Mouse (Mus musculus): ENCODE measurements around the gene Slc39a7. TPM values are rescaled to one million over a fixed set of nuclear protein-coding genes. Genes with fewer than 3 reads are reported as not detected.

Gene Slc39a7
- polyA plus RNA-seq, 2 experiments, result 132 to 197 TPM

GRCm38 (mm10) chr17:33979512-33980050 is 51.9 kb downstream of the Slc39a7 start:
- 61% methylated on average over 6 of the region's 6 CpGs for WGBS
- H3K4me2 ChIP-seq (replicated peaks; ENCODE audit: low read depth, low read length, severe bottlenecking), result no peak overlapping the region
- no peak overlapping the region for H3K4me3 ChIP-seq (replicated peaks; ENCODE audit: low read length)
- no peak for DNase-seq (ENCODE audit: low spot score)
- no peak overlapping the region for H3K9ac ChIP-seq (ENCODE audit: low read depth, low read length, severe bottlenecking)
- H3K27me3 ChIP-seq (ENCODE audit: control insufficient read depth, insufficient read depth, low read length), result peaks cover 29% of the 10 kb centered on the region
- no peak for TF ChIP-seq POLR2A (IDR thresholded peaks at IDR 0.05; ENCODE audit: borderline replicate concordance, extremely low read depth, insufficient read depth, insufficient read length)
- no peaks in the 10 kb centered on the region for H3K9me3 ChIP-seq (ENCODE audit: control insufficient read depth, low read length)
- no peak for ATAC-seq (ENCODE audit: low FRiP score, low read depth)
- H3K36me3 ChIP-seq (ENCODE audit: control insufficient read depth, insufficient read depth, low read length), result no peaks in the 10 kb centered on the region
- H3K4me1 ChIP-seq (ENCODE audit: control insufficient read depth, insufficient read depth, low read length), result no peaks in the 10 kb centered on the region
- H3K27ac ChIP-seq (replicated peaks; ENCODE audit: low read depth, low read length), result no peak overlapping the region

DNA sequence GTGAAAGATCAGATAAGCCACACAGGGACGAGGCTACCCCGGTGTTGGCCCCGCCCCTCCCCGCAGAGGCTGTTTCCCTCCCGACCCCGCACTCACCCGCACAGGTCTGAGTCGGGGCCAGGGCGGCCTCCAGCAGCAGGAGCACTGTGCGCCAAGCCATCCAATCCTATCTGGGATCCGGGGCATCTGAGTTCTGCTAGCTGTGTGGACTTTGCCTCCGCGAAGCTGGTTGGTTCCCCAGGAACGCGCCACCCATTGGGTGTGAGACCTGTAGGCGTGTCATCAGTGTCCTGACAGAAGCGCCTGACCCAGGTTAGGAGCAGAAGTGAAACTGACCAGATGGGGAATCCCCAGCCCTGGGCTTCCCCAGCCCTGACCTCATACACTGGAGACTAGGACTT is 52.9 kb downstream of the Slc39a7 start:
- Histone ChIP-seq H3K9ac (ENCODE audit: low read depth, low read length, severe bottlenecking) (peak overlapping the region; percentile 34; the same call in 1 of the 2 replicates), H3K4me2 (replicated peaks; ENCODE audit: low read depth, low read length, severe bottlenecking) (peak overlapping the region; percentile 49), H3K4me3 (replicated peaks; ENCODE audit: low read length) (peak overlapping the region; percentile 27), H3K4me1 (ENCODE audit: control insufficient read depth, insufficient read depth, low read length) (no peaks in the 10 kb centered on the region), H3K36me3 (ENCODE audit: control insufficient read depth, insufficient read depth, low read length) (no peaks in the 10 kb centered on the region), H3K9me3 (ENCODE audit: control insufficient read depth, low read length) (no peaks in the 10 kb centered on the region), H3K27ac (replicated peaks; ENCODE audit: low read depth, low read length) (no peak overlapping the region), H3K27me3 (ENCODE audit: control insufficient read depth, insufficient read depth, low read length) (peaks cover 29% of the 10 kb centered on the region)
- no peak for TF ChIP-seq POLR2A (IDR thresholded peaks at IDR 0.05; ENCODE audit: borderline replicate concordance, extremely low read depth, insufficient read depth, insufficient read length)
- ATAC-seq (ENCODE audit: low FRiP score, low read depth) (no peak), DNase-seq (ENCODE audit: low spot score) (no peak)
- WGBS, result 10% methylated on average over 15 of the region's 17 CpGs

MicroRNAs within 50 kb of the gene (microRNA counts, 519-probe panel; counts per million panel counts)
- microRNA mmu-miR-219, result not detected

Small RNA genes within 50 kb of the gene (microRNA-seq; reads per million reads assigned to microRNA genes)
- gene Mir219a-1, result 0.69 reads per million
- gene Mir219c, result not detected

Other genes starting within 250 kb of the Slc39a7 start
Only the 30 nearest of the 33 such genes appear.
- gene Rps28, start 207.1 kb downstream of the Slc39a7 start, polyA plus RNA-seq (2012; rRNA removed), result 1,470 and 1,488 TPM in 2 replicates
- gene Rps28, start 207.1 kb downstream of the Slc39a7 start, polyA plus RNA-seq (2014; fragmentation: Nextera tagmentation; extraction: Ambion mirVana), result 1,253 and 1,319 TPM in 2 replicates
- gene Ndufa7, start 207.1 kb downstream of the Slc39a7 start, polyA plus RNA-seq (2012; rRNA removed), result 302 and 363 TPM in 2 replicates
- gene Ndufa7, start 207.1 kb downstream of the Slc39a7 start, polyA plus RNA-seq (2014; fragmentation: Nextera tagmentation; extraction: Ambion mirVana), result 505 and 530 TPM in 2 replicates
- gene Cd320, start 188.6 kb downstream of the Slc39a7 start, polyA plus RNA-seq (2012; rRNA removed), result 42.9 and 45.9 TPM in 2 replicates
- 57.9 and 59.4 TPM in 2 replicates for gene Cd320, start 188.6 kb downstream of the Slc39a7 start, polyA plus RNA-seq (2014; fragmentation: Nextera tagmentation; extraction: Ambion mirVana)
- not detected in 2 replicates for gene Gm7029, start 157.8 kb downstream of the Slc39a7 start, polyA plus RNA-seq (2012; rRNA removed)
- gene Gm7029, start 157.8 kb downstream of the Slc39a7 start, polyA plus RNA-seq (2014; fragmentation: Nextera tagmentation; extraction: Ambion mirVana), result not detected in 2 replicates
- gene Kifc1, start 141.0 kb downstream of the Slc39a7 start, polyA plus RNA-seq (2012; rRNA removed), result 58.8 and 60.6 TPM in 2 replicates
- gene Kifc1, start 141.0 kb downstream of the Slc39a7 start, polyA plus RNA-seq (2014; fragmentation: Nextera tagmentation; extraction: Ambion mirVana), result 6.2 and 6.7 TPM in 2 replicates
- gene Platr17, start 126.5 kb downstream of the Slc39a7 start, polyA plus RNA-seq (2012; rRNA removed), result 0.34 and 0.49 TPM in 2 replicates
- gene Platr17, start 126.5 kb downstream of the Slc39a7 start, polyA plus RNA-seq (2014; fragmentation: Nextera tagmentation; extraction: Ambion mirVana), result 0.32 and 0.40 TPM in 2 replicates
- 46.1 and 53.6 TPM in 2 replicates for gene Daxx, start 122.3 kb downstream of the Slc39a7 start, polyA plus RNA-seq (2012; rRNA removed)
- 40.5 and 44.1 TPM in 2 replicates for gene Daxx, start 122.3 kb downstream of the Slc39a7 start, polyA plus RNA-seq (2014; fragmentation: Nextera tagmentation; extraction: Ambion mirVana)
- gene Tapbp, start 115.8 kb downstream of the Slc39a7 start, polyA plus RNA-seq (2012; rRNA removed), result 18.7 and 23.8 TPM in 2 replicates
- gene Tapbp, start 115.8 kb downstream of the Slc39a7 start, polyA plus RNA-seq (2014; fragmentation: Nextera tagmentation; extraction: Ambion mirVana), result 28.9 and 30.5 TPM in 2 replicates
- 27.9 and 34.0 TPM in 2 replicates for gene Zbtb22, start 115.8 kb downstream of the Slc39a7 start, polyA plus RNA-seq (2012; rRNA removed)
- gene Zbtb22, start 115.8 kb downstream of the Slc39a7 start, polyA plus RNA-seq (2014; fragmentation: Nextera tagmentation; extraction: Ambion mirVana), result 10.1 and 10.8 TPM in 2 replicates
- 193 and 265 TPM in 2 replicates for gene Rgl2, start 102.1 kb downstream of the Slc39a7 start, polyA plus RNA-seq (2012; rRNA removed)
- gene Rgl2, start 102.1 kb downstream of the Slc39a7 start, polyA plus RNA-seq (2014; fragmentation: Nextera tagmentation; extraction: Ambion mirVana), result 48.7 and 51.8 TPM in 2 replicates
- 53.6 and 104 TPM in 2 replicates for gene Pfdn6, start 91.3 kb downstream of the Slc39a7 start, polyA plus RNA-seq (2012; rRNA removed)
- gene Pfdn6, start 91.3 kb downstream of the Slc39a7 start, polyA plus RNA-seq (2014; fragmentation: Nextera tagmentation; extraction: Ambion mirVana), result 135 and 142 TPM in 2 replicates
- 30.5 and 30.9 TPM in 2 replicates for gene Wdr46, start 91.0 kb downstream of the Slc39a7 start, polyA plus RNA-seq (2012; rRNA removed)
- 21.6 and 25.0 TPM in 2 replicates for gene Wdr46, start 91.0 kb downstream of the Slc39a7 start, polyA plus RNA-seq (2014; fragmentation: Nextera tagmentation; extraction: Ambion mirVana)
- gene B3galt4, start 80.2 kb downstream of the Slc39a7 start, polyA plus RNA-seq (2012; rRNA removed), result 7.7 and 9.3 TPM in 2 replicates
- gene B3galt4, start 80.2 kb downstream of the Slc39a7 start, polyA plus RNA-seq (2014; fragmentation: Nextera tagmentation; extraction: Ambion mirVana), result 4.0 and 6.6 TPM in 2 replicates
- 48.8 and 62.7 TPM in 2 replicates for gene Vps52, start 75.9 kb downstream of the Slc39a7 start, polyA plus RNA-seq (2012; rRNA removed)
- gene Vps52, start 75.9 kb downstream of the Slc39a7 start, polyA plus RNA-seq (2014; fragmentation: Nextera tagmentation; extraction: Ambion mirVana), result 38.6 and 43.4 TPM in 2 replicates
- 1,284 and 1,402 TPM in 2 replicates for gene Rps18, start 75.7 kb downstream of the Slc39a7 start, polyA plus RNA-seq (2012; rRNA removed)
- 2,129 and 2,245 TPM in 2 replicates for gene Rps18, start 75.7 kb downstream of the Slc39a7 start, polyA plus RNA-seq (2014; fragmentation: Nextera tagmentation; extraction: Ambion mirVana)
- gene H2-K1, start 31.3 kb downstream of the Slc39a7 start, polyA plus RNA-seq (2012; rRNA removed), result 27.0 and 31.5 TPM in 2 replicates
- gene H2-K1, start 31.3 kb downstream of the Slc39a7 start, polyA plus RNA-seq (2014; fragmentation: Nextera tagmentation; extraction: Ambion mirVana), result 17.7 and 25.5 TPM in 2 replicates
- gene Ring1, start 7.0 kb downstream of the Slc39a7 start, polyA plus RNA-seq (2012; rRNA removed), result 54.0 and 81.7 TPM in 2 replicates
- gene Ring1, start 7.0 kb downstream of the Slc39a7 start, polyA plus RNA-seq (2014; fragmentation: Nextera tagmentation; extraction: Ambion mirVana), result 7.0 and 8.4 TPM in 2 replicates
- gene H2-Ke6, start 3.6 kb downstream of the Slc39a7 start, polyA plus RNA-seq (2012; rRNA removed), result 104 and 109 TPM in 2 replicates
- gene H2-Ke6, start 3.6 kb downstream of the Slc39a7 start, polyA plus RNA-seq (2014; fragmentation: Nextera tagmentation; extraction: Ambion mirVana), result 46.4 and 48.1 TPM in 2 replicates
- 83.2 and 98.9 TPM in 2 replicates for gene Rxrb, start 130 bp upstream of the Slc39a7 start, polyA plus RNA-seq (2012; rRNA removed)
- 29.2 and 33.6 TPM in 2 replicates for gene Rxrb, start 130 bp upstream of the Slc39a7 start, polyA plus RNA-seq (2014; fragmentation: Nextera tagmentation; extraction: Ambion mirVana)
- gene Col11a2, start 7.8 kb upstream of the Slc39a7 start, polyA plus RNA-seq (2012; rRNA removed), result 201 and 242 TPM in 2 replicates
- gene Col11a2, start 7.8 kb upstream of the Slc39a7 start, polyA plus RNA-seq (2014; fragmentation: Nextera tagmentation; extraction: Ambion mirVana), result 71.6 and 72.1 TPM in 2 replicates
- gene H2-Oa, start 60.7 kb upstream of the Slc39a7 start, polyA plus RNA-seq (2012; rRNA removed), result 1.0 and 1.7 TPM in 2 replicates
- 0.70 and 0.85 TPM in 2 replicates for gene H2-Oa, start 60.7 kb upstream of the Slc39a7 start, polyA plus RNA-seq (2014; fragmentation: Nextera tagmentation; extraction: Ambion mirVana)
- gene H2-DMa, start 87.9 kb upstream of the Slc39a7 start, polyA plus RNA-seq (2012; rRNA removed), result 13.1 and 20.2 TPM in 2 replicates
- gene H2-DMa, start 87.9 kb upstream of the Slc39a7 start, polyA plus RNA-seq (2014; fragmentation: Nextera tagmentation; extraction: Ambion mirVana), result 16.8 and 19.0 TPM in 2 replicates
- gene Brd2, start 91.0 kb upstream of the Slc39a7 start, polyA plus RNA-seq (2012; rRNA removed), result 197 and 217 TPM in 2 replicates
- gene Brd2, start 91.0 kb upstream of the Slc39a7 start, polyA plus RNA-seq (2014; fragmentation: Nextera tagmentation; extraction: Ambion mirVana), result 121 and 141 TPM in 2 replicates
- 0.31 and 0.54 TPM in 2 replicates for gene H2-DMb2, start 111.6 kb upstream of the Slc39a7 start, polyA plus RNA-seq (2012; rRNA removed)
- gene H2-DMb2, start 111.6 kb upstream of the Slc39a7 start, polyA plus RNA-seq (2014; fragmentation: Nextera tagmentation; extraction: Ambion mirVana), result 0.23 and 0.36 TPM in 2 replicates
- gene H2-DMb1, start 121.4 kb upstream of the Slc39a7 start, polyA plus RNA-seq (2012; rRNA removed), result 4.2 and 6.9 TPM in 2 replicates
- gene H2-DMb1, start 121.4 kb upstream of the Slc39a7 start, polyA plus RNA-seq (2014; fragmentation: Nextera tagmentation; extraction: Ambion mirVana), result 2.4 and 2.7 TPM in 2 replicates
- gene Tap1, start 155.9 kb upstream of the Slc39a7 start, polyA plus RNA-seq (2012; rRNA removed), result 11.0 and 12.1 TPM in 2 replicates
- gene Tap1, start 155.9 kb upstream of the Slc39a7 start, polyA plus RNA-seq (2014; fragmentation: Nextera tagmentation; extraction: Ambion mirVana), result 11.2 and 14.2 TPM in 2 replicates
- 2.2 and 3.7 TPM in 2 replicates for gene Psmb9, start 156.1 kb upstream of the Slc39a7 start, polyA plus RNA-seq (2012; rRNA removed)
- 3.4 and 3.9 TPM in 2 replicates for gene Psmb9, start 156.1 kb upstream of the Slc39a7 start, polyA plus RNA-seq (2014; fragmentation: Nextera tagmentation; extraction: Ambion mirVana)
- gene Psmb8, start 166.0 kb upstream of the Slc39a7 start, polyA plus RNA-seq (2012; rRNA removed), result 6.8 and 7.3 TPM in 2 replicates
- gene Psmb8, start 166.0 kb upstream of the Slc39a7 start, polyA plus RNA-seq (2014; fragmentation: Nextera tagmentation; extraction: Ambion mirVana), result 9.2 and 9.4 TPM in 2 replicates
- 2.9 and 3.0 TPM in 2 replicates for gene Tap2, start 171.8 kb upstream of the Slc39a7 start, polyA plus RNA-seq (2012; rRNA removed)
- 2.3 and 2.4 TPM in 2 replicates for gene Tap2, start 171.8 kb upstream of the Slc39a7 start, polyA plus RNA-seq (2014; fragmentation: Nextera tagmentation; extraction: Ambion mirVana)
- gene H2-Ob, start 207.2 kb upstream of the Slc39a7 start, polyA plus RNA-seq (2012; rRNA removed), result 0.06 and 0.23 TPM in 2 replicates
- gene H2-Ob, start 207.2 kb upstream of the Slc39a7 start, polyA plus RNA-seq (2014; fragmentation: Nextera tagmentation; extraction: Ambion mirVana), result 0.11 TPM in 1 of 2 replicates, not detected in the other

Data from limb, embryonic 14.5 days (tissue).